10 mouse cellular contexts compared by ENCODE assay signal in genomic region chr3:127451070-127451469, GRCm38 (mm10). TPM values are rescaled to one million over a fixed set of nuclear protein-coding genes. Genes with fewer than 3 reads are reported as not detected.
DNase-seq lines count a peak whose midpoint lies in the region; ATAC-seq and TF ChIP-seq lines count a peak whose summit lies in the region.
"Had no signal": no experiment of that assay in that cellular context is flagged by ENCODE, and none has a peak within 500 bp of the region (broad histone marks: within the 10 kb centered on the region; RNA-seq: fewer than 3 reads in every experiment).

No protein-coding gene starts in this region.

- H3K4me2 ChIP-seq in kidney, embryonic 16.5 days (replicated peaks; ENCODE audit: low read depth, low read length), result no peak overlapping the region
- H3K4me2 ChIP-seq: limb, embryonic 12.5 days had no signal

- no peaks in the 10 kb centered on the region for H3K27me3 ChIP-seq in kidney, adult 2 months (replicated peaks; ENCODE audit: control insufficient read depth, insufficient read depth, low read length)
- no peaks in the 10 kb centered on the region for H3K27me3 ChIP-seq in kidney, embryonic 16.5 days (ENCODE audit: insufficient read depth, low read length)
- H3K27me3 ChIP-seq: limb, embryonic 12.5 days had no signal

- H3K4me1 ChIP-seq in kidney, adult 2 months (ENCODE audit: control insufficient read depth, insufficient read depth, low read length), result no peaks in the 10 kb centered on the region
- H3K4me1 ChIP-seq in kidney, embryonic 16.5 days (ENCODE audit: insufficient read depth, low read length), result no peaks in the 10 kb centered on the region
- peaks cover 0 to 2% of the 10 kb centered on the region in 2 experiments; a peak in 1 of 4 replicates for H3K4me1 ChIP-seq in ES-E14 (ENCODE audit: control insufficient read depth in 2 of 2, insufficient read depth in 2 of 2, low read length in 2 of 2, poor library complexity in 1 of 2)
- H3K4me1 ChIP-seq: limb, embryonic 12.5 days had no signal

- no peak for TF ChIP-seq POLR2A in kidney, adult 2 months (IDR thresholded peaks at IDR 0.05; ENCODE audit: low read depth, low read length)

- no peaks in the 10 kb centered on the region for H3K36me3 ChIP-seq in kidney, adult 2 months (ENCODE audit: control insufficient read depth, insufficient read depth, low read length)
- H3K36me3 ChIP-seq in kidney, embryonic 16.5 days (ENCODE audit: insufficient read depth, low read length), result no peaks in the 10 kb centered on the region
- H3K36me3 ChIP-seq in ES-E14 (ENCODE audit: control insufficient read depth, insufficient read depth, low read length, poor library complexity, severe bottlenecking), result no peaks in the 10 kb centered on the region
- H3K36me3 ChIP-seq: limb, embryonic 12.5 days had no signal

- no peak overlapping the region for H3K4me3 ChIP-seq in kidney, adult 2 months (ENCODE audit: insufficient read depth, low read depth, low read length)
- H3K4me3 ChIP-seq in kidney, embryonic 16.5 days (ENCODE audit: low read length), result no peak overlapping the region
- no peak overlapping the region for H3K4me3 ChIP-seq in ES-E14 (ENCODE audit: insufficient read depth in 1 of 2, low read depth in 1 of 2, low read length in 2 of 2, poor library complexity in 1 of 2, severe bottlenecking in 1 of 2)
- H3K4me3 ChIP-seq: erythroblast, embryonic 14.5 days; limb, embryonic 12.5 days had no signal

- peak; percentile 72 for TF ChIP-seq CTCF in kidney, adult 2 months (conservative IDR thresholded peaks at IDR 0.05; ENCODE audit: insufficient read depth, insufficient read length, low read depth, low read length)

- ATAC-seq in kidney, embryonic 16.5 days (ENCODE audit: low FRiP score, low TSS enrichment), result no peak
- ATAC-seq in hematopoietic stem cell, adult 5-6 weeks (replicated peaks in 1 of 2; ENCODE audit: insufficient read depth in 1 of 2, low FRiP score in 2 of 2, low TSS enrichment in 1 of 2, low read depth in 1 of 2, poor library complexity in 2 of 2, severe bottlenecking in 2 of 2), result peak; percentile 73 to 78; a peak in 3 of 4 replicates
- ATAC-seq in megakaryocyte progenitor cell, adult 5-6 weeks (replicated peaks; ENCODE audit: poor library complexity), result peak; percentile 82
- no peak for ATAC-seq in activated CD4-positive, CD25-positive, alpha-beta regulatory T cell, adult 4 months

- no peak overlapping the region for H3K27ac ChIP-seq in kidney, adult 2 months (ENCODE audit: insufficient read depth, low read depth, low read length)
- no peak overlapping the region for H3K27ac ChIP-seq in kidney, embryonic 16.5 days (ENCODE audit: low read length)
- no peak overlapping the region for H3K27ac ChIP-seq in ES-E14 (ENCODE audit: insufficient read depth, low read depth, low read length, poor library complexity, severe bottlenecking)
- H3K27ac ChIP-seq: limb, embryonic 12.5 days had no signal

- 6% methylated on average over 3 of the region's 3 CpGs for WGBS in kidney, adult 2 months
- 8% methylated on average over 3 of the region's 3 CpGs for WGBS in kidney, embryonic 16.5 days

- no peaks in the 10 kb centered on the region for H3K9me3 ChIP-seq in kidney, embryonic 16.5 days (ENCODE audit: low read length)
- no peaks in the 10 kb centered on the region for H3K9me3 ChIP-seq in ES-E14 (ENCODE audit: control insufficient read depth, insufficient read depth, low read depth, low read length)
- H3K9me3 ChIP-seq: limb, embryonic 12.5 days had no signal

- H3K9ac ChIP-seq in kidney, embryonic 16.5 days (replicated peaks; ENCODE audit: low read length), result no peak overlapping the region
- no peak overlapping the region for H3K9ac ChIP-seq in ES-E14 (ENCODE audit: insufficient read depth, low read depth, low read length, poor library complexity, severe bottlenecking)
- H3K9ac ChIP-seq: limb, embryonic 12.5 days had no signal

- no peak for DNase-seq in kidney, adult 2 months
- peak; percentile 49 for DNase-seq in 416B (ENCODE audit: low read depth)
- DNase-seq in ES-E14 (ENCODE audit: low read depth, low spot score), result peak; percentile 47
- peak; percentile 24 for DNase-seq in cerebellum, adult 9-10 months

- in situ Hi-C loops in ES-E14 (cut with MboI; ENCODE audit: low sequenced_read_pairs in 2 of 2, unreplicated experiment in 2 of 2), result loop anchor here in 1 of 2 experiments (5.0 kb wide), 1 partner anchor 101 kb away; the partner anchor contains the start of genes Larp7 and Zgrf1

TF ChIP-seq in ES-E14, 5 proteins besides CTCF, POLR2A, EP300 and RAD21:
- TF ChIP-seq ZNF384 (IDR thresholded peaks at IDR 0.05; ENCODE audit: low read depth, low read length) (no peak), HCFC1 (IDR thresholded peaks at IDR 0.05; ENCODE audit: borderline replicate concordance, insufficient read depth, low read length) (no peak), CHD2 (IDR thresholded peaks at IDR 0.05; ENCODE audit: low read depth, low read length) (no peak), MAFK (IDR thresholded peaks at IDR 0.05; ENCODE audit: insufficient read depth, low read depth, low read length) (no peak), ZC3H11A (IDR thresholded peaks at IDR 0.05; ENCODE audit: borderline replicate concordance, low read depth, low read length) (peak; percentile 42; the same call in 1 of the 2 replicates)

RNA-seq across cellular contexts. Expression of gene Ank2, which starts 48.1 kb away (rescaled TPM):
- polyA plus RNA-seq in kidney, adult 2 months (2012; rRNA removed), result 3.9 and 5.7 TPM in 2 replicates
- polyA plus RNA-seq in kidney, embryonic 16.5 days (2015; fragmentation: Nextera tagmentation; extraction: Ambion mirVana), result 7.5 and 10.8 TPM in 2 replicates
- 12.9 and 15.2 TPM in 2 replicates for total RNA-seq in ES-E14 (2012; rRNA removed)
- 0.25 TPM in 1 of 2 replicates, not detected in the other for total RNA-seq in hematopoietic stem cell, adult 5-6 weeks (2017)
- total RNA-seq in megakaryocyte progenitor cell, adult 5-6 weeks (2015), result not detected in 2 replicates
- total RNA-seq in megakaryocyte progenitor cell, adult 5-6 weeks (2017), result 0.50 TPM in 1 of 2 replicates, not detected in the other
- polyA plus RNA-seq in activated CD4-positive, CD25-positive, alpha-beta regulatory T cell, adult 4 months (2017; shearing (Covaris generic)), result under 1 TPM in 1 of 2 experiments, not detected in 1; 0.50 TPM

Comparison
In these comparisons a context has a peak if more than half of its experiments do, and no peak if none do; other contexts are left out.
1. ATAC-seq: peak in hematopoietic stem cell, adult 5-6 weeks (2 of 2) and megakaryocyte progenitor cell, adult 5-6 weeks (single experiment); none in kidney, embryonic 16.5 days (single experiment) and activated CD4-positive, CD25-positive, alpha-beta regulatory T cell, adult 4 months (single experiment).